Mouse (Mus musculus): ENCODE data around the gene Osbpl10.

DNA sequence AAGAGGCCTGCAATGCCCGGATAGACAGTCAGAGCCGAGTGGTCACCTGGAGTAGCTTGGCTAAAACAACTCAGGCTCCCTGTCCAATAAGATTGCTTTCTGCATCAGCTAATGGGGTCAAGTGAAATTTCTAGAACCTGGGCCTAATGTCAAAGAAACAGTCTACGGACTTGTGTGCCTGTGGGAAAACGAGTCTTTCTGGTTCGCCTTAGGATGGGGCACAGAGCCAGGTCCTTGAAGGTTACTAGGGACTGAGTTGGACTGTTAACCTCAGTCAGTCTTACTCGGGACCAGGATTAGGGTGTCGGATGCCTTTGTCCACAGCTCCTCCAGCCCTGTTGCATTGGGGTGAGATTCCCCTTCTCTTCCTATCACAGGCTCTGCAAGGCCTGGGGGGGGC is 218.7 kb downstream of the Osbpl10 start:
- no peak for TF ChIP-seq CTCF (IDR thresholded peaks at IDR 0.05; ENCODE audit: control insufficient read depth, insufficient read depth, insufficient read length)
- no peak for TF ChIP-seq USF1 (IDR thresholded peaks at IDR 0.05; ENCODE audit: low read depth)
- no peak for TF ChIP-seq CEBPB (IDR thresholded peaks at IDR 0.05; ENCODE audit: low read depth)
- no peak for TF ChIP-seq MAX (IDR thresholded peaks at IDR 0.05)

Measured in C2C12 (cell line).